Mouse (Mus musculus): ENCODE results near the gene Gm2016. TPM values are rescaled to one million over a fixed set of nuclear protein-coding genes. Genes with fewer than 3 reads are reported as not detected.
A peak's percentile ranks its signal among the peaks of the same experiment; 100 is the strongest.
"Not testable (repeated sequence)": the region's sequence is repeated elsewhere in the genome, so short reads cannot be mapped to it uniquely, and the experiment has no call there.

Gene Gm2016
- total and polyA plus RNA-seq, 3 experiments, result 0.04 TPM; not detected in 2

DNA sequence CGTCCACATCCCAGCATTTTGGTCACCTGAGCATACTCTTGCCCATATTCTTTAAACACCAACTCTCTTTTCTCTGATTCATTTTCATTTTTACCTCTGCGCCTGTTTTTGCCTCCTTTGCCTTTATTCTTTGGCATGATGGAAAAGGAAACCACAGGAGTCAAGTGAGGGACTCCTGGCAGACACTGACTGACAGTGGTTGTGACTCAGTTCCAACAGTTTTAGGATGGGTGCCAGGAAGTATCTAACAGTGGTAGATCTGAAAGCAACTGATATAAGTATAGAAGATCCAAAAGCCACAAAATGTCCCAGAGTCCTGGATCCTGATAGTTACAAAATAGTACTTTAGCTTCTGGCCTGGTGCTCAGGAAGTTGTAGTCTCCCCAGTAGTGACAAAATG is 45.8 kb downstream of the Gm2016 start, which contains the start of gene Gm2035:
Gene Gm2035, minus strand, starts transcription at position 137 of the 400 bp plus-strand sequence.
- H3K9me3 ChIP-seq (replicated peaks; ENCODE audit: insufficient read depth, low read length); H3K9ac ChIP-seq (ENCODE audit: control insufficient read depth, low read depth, low read length, poor library complexity, severe bottlenecking); H3K36me3 ChIP-seq (ENCODE audit: control insufficient read depth in 1 of 2, insufficient read depth in 2 of 2, low read length in 2 of 2); H3K79me2 ChIP-seq (ENCODE audit: control insufficient read depth, insufficient read depth, low read length, poor library complexity); H3K27me3 ChIP-seq (ENCODE audit: control insufficient read depth in 1 of 2, insufficient read depth in 2 of 2, low read length in 2 of 2); H3K4me3 ChIP-seq (ENCODE audit: control insufficient read depth in 1 of 2, insufficient read depth in 1 of 2, low read depth in 2 of 2, low read length in 2 of 2); H3K27ac ChIP-seq (ENCODE audit: control insufficient read depth, low read depth, low read length); H3K4me1 ChIP-seq (ENCODE audit: control insufficient read depth in 1 of 2, insufficient read depth in 2 of 2, low read length in 2 of 2): not testable (repeated sequence)
- DNase-seq (ENCODE audit: low read depth, low spot score), result peak; percentile 83
- TF ChIP-seq EP300 (IDR thresholded peaks at IDR 0.05; ENCODE audit: low read depth in 1 of 2, low read length in 2 of 2) (peak in 1 of 2 experiments; percentile 40; a peak in 1 of 4 replicates), TAL1 (IDR thresholded peaks at IDR 0.05; ENCODE audit: low read length) (peak; percentile 28; the same call in 1 of the 2 replicates), TCF12 (IDR thresholded peaks at IDR 0.05; ENCODE audit: low read depth, low read length) (0 out of 2 replicates have a peak, but pooled peaks have one; percentile 19)

Other genes with a start within 250 kb of the Gm2016 start
- not detected in 2 replicates for gene Gm16381, start 229.5 kb upstream of the Gm2016 start, total RNA-seq (2012; rRNA removed)
- not detected for gene Gm16381, start 229.5 kb upstream of the Gm2016 start, polyA plus RNA-seq (2012; ENCODE audit: insufficient read depth in 1 of 2, insufficient read length in 2 of 2, low read depth in 1 of 2, low replicate concordance in 2 of 2, missing spikeins in 1 of 2)
- gene Gm21319, start 98.3 kb upstream of the Gm2016 start, total RNA-seq (2012; rRNA removed), result not detected in 2 replicates
- not detected for gene Gm21319, start 98.3 kb upstream of the Gm2016 start, polyA plus RNA-seq (2012; ENCODE audit: insufficient read depth in 1 of 2, insufficient read length in 2 of 2, low read depth in 1 of 2, low replicate concordance in 2 of 2, missing spikeins in 1 of 2)
- not detected in 2 replicates for gene Gm21936, start 78.6 kb upstream of the Gm2016 start, total RNA-seq (2012; rRNA removed)
- gene Gm21936, start 78.6 kb upstream of the Gm2016 start, polyA plus RNA-seq (2012; ENCODE audit: insufficient read depth in 1 of 2, insufficient read length in 2 of 2, low read depth in 1 of 2, low replicate concordance in 2 of 2, missing spikeins in 1 of 2), result not detected
- not detected in 2 replicates for gene BB287469, start 57.5 kb upstream of the Gm2016 start, total RNA-seq (2012; rRNA removed)
- not detected for gene BB287469, start 57.5 kb upstream of the Gm2016 start, polyA plus RNA-seq (2012; ENCODE audit: insufficient read depth in 1 of 2, insufficient read length in 2 of 2, low read depth in 1 of 2, low replicate concordance in 2 of 2, missing spikeins in 1 of 2)
- gene Gm2001, start 31.7 kb upstream of the Gm2016 start, total RNA-seq (2012; rRNA removed), result not detected in 2 replicates
- gene Gm2001, start 31.7 kb upstream of the Gm2016 start, polyA plus RNA-seq (2012; ENCODE audit: insufficient read depth in 1 of 2, insufficient read length in 2 of 2, low read depth in 1 of 2, low replicate concordance in 2 of 2, missing spikeins in 1 of 2), result not detected
- not detected in 2 replicates for gene Gm2022, start 21.3 kb downstream of the Gm2016 start, total RNA-seq (2012; rRNA removed)
- gene Gm2022, start 21.3 kb downstream of the Gm2016 start, polyA plus RNA-seq (2012; ENCODE audit: insufficient read depth in 1 of 2, insufficient read length in 2 of 2, low read depth in 1 of 2, low replicate concordance in 2 of 2, missing spikeins in 1 of 2), result not detected
- gene Gm2035, start 45.8 kb downstream of the Gm2016 start, total RNA-seq (2012; rRNA removed), result not detected in 2 replicates
- gene Gm2035, start 45.8 kb downstream of the Gm2016 start, polyA plus RNA-seq (2012; ENCODE audit: insufficient read depth in 1 of 2, insufficient read length in 2 of 2, low read depth in 1 of 2, low replicate concordance in 2 of 2, missing spikeins in 1 of 2), result not detected
- gene Gm2042, start 80.0 kb downstream of the Gm2016 start, total RNA-seq (2012; rRNA removed), result not detected in 2 replicates
- gene Gm2042, start 80.0 kb downstream of the Gm2016 start, polyA plus RNA-seq (2012; ENCODE audit: insufficient read depth in 1 of 2, insufficient read length in 2 of 2, low read depth in 1 of 2, low replicate concordance in 2 of 2, missing spikeins in 1 of 2), result not detected
- gene Gm2075, start 137.8 kb downstream of the Gm2016 start, total RNA-seq (2012; rRNA removed), result not detected in 2 replicates
- gene Gm2075, start 137.8 kb downstream of the Gm2016 start, polyA plus RNA-seq (2012; ENCODE audit: insufficient read depth in 1 of 2, insufficient read length in 2 of 2, low read depth in 1 of 2, low replicate concordance in 2 of 2, missing spikeins in 1 of 2), result not detected
- gene Gm6803, start 144.7 kb downstream of the Gm2016 start, total RNA-seq (2012; rRNA removed), result not detected in 2 replicates
- gene Gm6803, start 144.7 kb downstream of the Gm2016 start, polyA plus RNA-seq (2012; ENCODE audit: insufficient read depth in 1 of 2, insufficient read length in 2 of 2, low read depth in 1 of 2, low replicate concordance in 2 of 2, missing spikeins in 1 of 2), result under 1 TPM in 1 of 2 experiments, not detected in 1; 0.19 TPM
- not detected in 2 replicates for gene Gm2056, start 152.9 kb downstream of the Gm2016 start, total RNA-seq (2012; rRNA removed)
- gene Gm2056, start 152.9 kb downstream of the Gm2016 start, polyA plus RNA-seq (2012; ENCODE audit: insufficient read depth in 1 of 2, insufficient read length in 2 of 2, low read depth in 1 of 2, low replicate concordance in 2 of 2, missing spikeins in 1 of 2), result not detected
- not detected in 2 replicates for gene Gm16368, start 209.6 kb downstream of the Gm2016 start, total RNA-seq (2012; rRNA removed)
- gene Gm16368, start 209.6 kb downstream of the Gm2016 start, polyA plus RNA-seq (2012; ENCODE audit: insufficient read depth in 1 of 2, insufficient read length in 2 of 2, low read depth in 1 of 2, low replicate concordance in 2 of 2, missing spikeins in 1 of 2), result not detected